Mouse (Mus musculus) neural tube, embryonic 14.5 days (tissue): ENCODE measurements around the gene Frem2. TPM values are rescaled to one million over a fixed set of nuclear protein-coding genes. Genes with fewer than 3 reads are reported as not detected.

Experiments used
- ATAC-seq: fragments of 200-750 bp; cut with Nextera tagmentation; 2 replicates; pipeline ENCODE4 v1.8.0; 2017; ENCODE audit warnings: low read depth, mild to moderate bottlenecking, moderate TSS enrichment, moderate library complexity
- H3K27ac ChIP-seq: fragments of 300-500 bp; sonication (generic); 2 replicates; pipeline ENCODE4 v1.5.1; 2014; ENCODE audit warnings: low read depth, mild to moderate bottlenecking, control low read depth, low read length, moderate library complexity, mixed read lengths
- H3K27me3 ChIP-seq: fragments of 300-500 bp; sonication (generic); 2 replicates; pipeline ENCODE4 v1.6.1; 2014; ENCODE audit warnings: low read length; ENCODE audit not compliant: control insufficient read depth, insufficient read depth
- H3K36me3 ChIP-seq: fragments of 300-500 bp; sonication (generic); 2 replicates; pipeline ENCODE4 v1.6.1; 2014; ENCODE audit warnings: low read length, mixed read lengths; ENCODE audit not compliant: control insufficient read depth, insufficient read depth
- H3K4me1 ChIP-seq: fragments of 300-500 bp; sonication (generic); 2 replicates; pipeline ENCODE4 v1.6.1; 2014; ENCODE audit warnings: low read length; ENCODE audit not compliant: control insufficient read depth, insufficient read depth
- H3K4me2 ChIP-seq: fragments of 300-500 bp; sonication (generic); 2 replicates; pipeline ENCODE4 v1.6.1; 2014; ENCODE audit warnings: mild to moderate bottlenecking, low read depth, low read length, control low read depth
- H3K4me3 ChIP-seq: fragments of 300-500 bp; sonication (generic); 2 replicates; pipeline ENCODE4 v1.5.1; 2014; ENCODE audit warnings: low read depth, low read length, control low read depth, mixed read lengths
- H3K9ac ChIP-seq: fragments of 300-500 bp; sonication (generic); replicated peaks from 2 replicates; pipeline ENCODE4 v1.6.1; 2014; ENCODE audit warnings: low read depth, mild to moderate bottlenecking, control low read depth, low read length, mixed read lengths
- H3K9me3 ChIP-seq: fragments of 300-500 bp; sonication (generic); 2 replicates; pipeline ENCODE4 v1.6.1; 2016; ENCODE audit warnings: low read length; ENCODE audit not compliant: control insufficient read depth
- WGBS: fragments of 180-500 bp; shearing (Covaris S2); extraction: QIAGEN DNeasy Blood & Tissue Kit; methylation state at CpG from one replicate; pipeline ENCODE4 v1.1.7; 2014; 5-methylcytosine and 5-hydroxymethylcytosine counted together
- polyA plus RNA-seq: library from polyadenylated mRNA; unstranded; fragments of >200 nt; fragmentation: Nextera tagmentation; extraction: Ambion mirVana; gene quantifications from 2 replicates; pipeline ENCODE4 v1.2.1, GENCODE M21; 2014

Frem2 gene
- polyA plus RNA-seq, 1 experiment from 2014 or later: 1.6 TPM

GRCm38 (mm10) chr3:53576320-53577116, 80.6 kb downstream of the Frem2 start:
- Histone ChIP-seq H3K36me3 (no peaks in the 10 kb centered on the region), H3K9me3 (no peaks in the 10 kb centered on the region), H3K27ac (no peak overlapping the region), H3K4me1 (no peaks in the 10 kb centered on the region), H3K4me2 (no peak overlapping the region), H3K9ac (no peak overlapping the region), H3K4me3 (no peak overlapping the region), H3K27me3 (no peaks in the 10 kb centered on the region)
- WGBS: 18% methylated on average over 7 of the region's 7 CpGs
- no peak for ATAC-seq

GRCm38 (mm10) chr3:53574123-53574522, 83.0 kb downstream of the Frem2 start:
- H3K9me3 ChIP-seq: no peaks in the 10 kb centered on the region
- no peaks in the 10 kb centered on the region for H3K4me1 ChIP-seq
- H3K9ac ChIP-seq: no peak overlapping the region
- H3K27me3 ChIP-seq: no peaks in the 10 kb centered on the region
- no peak overlapping the region for H3K4me3 ChIP-seq
- no peak overlapping the region for H3K4me2 ChIP-seq
- no peak for ATAC-seq
- 51% methylated on average over 9 of the region's 9 CpGs for WGBS
- H3K36me3 ChIP-seq: no peaks in the 10 kb centered on the region
- H3K27ac ChIP-seq: no peak overlapping the region

- H3K4me1 ChIP-seq: no peaks in the 10 kb centered on the region
- no peak for ATAC-seq
These were observed 85.5 kb downstream of the Frem2 start for GRCm38 (mm10) chr3:53571663-53572062.

GRCm38 (mm10) chr3:53564521-53564920, 92.6 kb downstream of the Frem2 start:
- H3K27me3 ChIP-seq: no peaks in the 10 kb centered on the region
- H3K4me2 ChIP-seq: no peak overlapping the region
- no peaks in the 10 kb centered on the region for H3K9me3 ChIP-seq
- no peaks in the 10 kb centered on the region for H3K36me3 ChIP-seq
- peak; percentile 25; the same call in 1 of the 2 replicates for ATAC-seq
- H3K27ac ChIP-seq: no peak overlapping the region; the same call in 1 of the 2 replicates
- H3K4me3 ChIP-seq: no peak overlapping the region
- WGBS: 24% methylated on average over 7 of the region's 7 CpGs
- no peak overlapping the region for H3K9ac ChIP-seq
- peaks cover 6% of the 10 kb centered on the region; the same call in 1 of the 2 replicates for H3K4me1 ChIP-seq

More at GRCm38 (mm10) chr3:53571663-53572062, 85.5 kb downstream of the Frem2 start:
- no peaks in the 10 kb centered on the region for H3K27me3 ChIP-seq
- no peak overlapping the region for H3K4me2 ChIP-seq
- no peaks in the 10 kb centered on the region for H3K9me3 ChIP-seq
- no peak overlapping the region for H3K4me3 ChIP-seq
- WGBS: 87% methylated on average over 6 of the region's 6 CpGs
- no peak overlapping the region for H3K9ac ChIP-seq
- no peak overlapping the region for H3K27ac ChIP-seq
- H3K36me3 ChIP-seq: no peaks in the 10 kb centered on the region

- no peak overlapping the region for H3K4me2 ChIP-seq
- no peaks in the 10 kb centered on the region for H3K9me3 ChIP-seq
- H3K9ac ChIP-seq: no peak overlapping the region
- H3K36me3 ChIP-seq: no peaks in the 10 kb centered on the region
- peak; percentile 58; the same call in 1 of the 2 replicates for ATAC-seq
- no peaks in the 10 kb centered on the region for H3K27me3 ChIP-seq
- H3K4me1 ChIP-seq: peaks cover 6% of the 10 kb centered on the region; the same call in 1 of the 2 replicates
- no peak overlapping the region for H3K4me3 ChIP-seq
- peak overlapping the region; percentile 16; the same call in 1 of the 2 replicates for H3K27ac ChIP-seq
- WGBS: 35% methylated on average over 7 of the region's 7 CpGs
These were observed 93.4 kb downstream of the Frem2 start for GRCm38 (mm10) chr3:53563746-53564145.

GRCm38 (mm10) chr3:53561813-53562212, 95.3 kb downstream of the Frem2 start:
- Histone ChIP-seq H3K9me3 (no peaks in the 10 kb centered on the region), H3K4me3 (no peak overlapping the region), H3K27me3 (no peaks in the 10 kb centered on the region), H3K4me2 (no peak overlapping the region), H3K27ac (no peak overlapping the region), H3K4me1 (peaks cover 6% of the 10 kb centered on the region; the same call in 1 of the 2 replicates), H3K36me3 (no peaks in the 10 kb centered on the region), H3K9ac (no peak overlapping the region)
- no peak for ATAC-seq
- WGBS: 38% methylated on average over 7 of the region's 7 CpGs

GRCm38 (mm10) chr3:53559056-53559455, 98.1 kb downstream of the Frem2 start:
- Histone ChIP-seq H3K9ac (no peak overlapping the region), H3K27ac (no peak overlapping the region), H3K27me3 (no peaks in the 10 kb centered on the region), H3K9me3 (no peaks in the 10 kb centered on the region), H3K4me2 (no peak overlapping the region), H3K4me1 (peaks cover 5% of the 10 kb centered on the region; the same call in 1 of the 2 replicates), H3K36me3 (no peaks in the 10 kb centered on the region), H3K4me3 (no peak overlapping the region)
- no peak for ATAC-seq
- 24% methylated on average over 6 of the region's 6 CpGs for WGBS

- no peaks in the 10 kb centered on the region for H3K4me1 ChIP-seq
- WGBS: 83% methylated on average over 9 of the region's 9 CpGs
- H3K4me3 ChIP-seq: no peak overlapping the region
- no peak overlapping the region for H3K9ac ChIP-seq
- no peaks in the 10 kb centered on the region for H3K27me3 ChIP-seq
- H3K27ac ChIP-seq: no peak overlapping the region
- H3K36me3 ChIP-seq: no peaks in the 10 kb centered on the region
- H3K4me2 ChIP-seq: no peak overlapping the region
- H3K9me3 ChIP-seq: no peaks in the 10 kb centered on the region
- no peak for ATAC-seq
These were observed 98.9 kb downstream of the Frem2 start for GRCm38 (mm10) chr3:53558230-53558629.

- peak; percentile 73; the same call in 1 of the 2 replicates for ATAC-seq
- H3K4me3 ChIP-seq: no peak overlapping the region
- no peak overlapping the region for H3K27ac ChIP-seq
- H3K36me3 ChIP-seq: no peaks in the 10 kb centered on the region
- no peak overlapping the region for H3K4me2 ChIP-seq
- no peak overlapping the region for H3K9ac ChIP-seq
- H3K4me1 ChIP-seq: no peaks in the 10 kb centered on the region
- WGBS: 70% methylated on average over 16 of the region's 16 CpGs
- H3K27me3 ChIP-seq: no peaks in the 10 kb centered on the region
- H3K9me3 ChIP-seq: no peaks in the 10 kb centered on the region
These were observed 99.6 kb downstream of the Frem2 start for GRCm38 (mm10) chr3:53557388-53558214.
